Comparison of ENCODE assay signal across 9 mouse cellular contexts in genomic region chr1:172046938-172047337, GRCm38 (mm10). TPM values are rescaled to one million over a fixed set of nuclear protein-coding genes. Genes with fewer than 3 reads are reported as not detected.
DNase-seq lines count a peak whose midpoint lies in the region; ATAC-seq lines count a peak whose summit lies in the region.
"Had no signal": no experiment of that assay in that cellular context is flagged by ENCODE, and none has a peak within 500 bp of the region (broad histone marks: within the 10 kb centered on the region; RNA-seq: fewer than 3 reads in every experiment).

No protein-coding gene starts in this region.

- no peak overlapping the region for H3K9ac ChIP-seq in heart, embryonic 16.5 days (ENCODE audit: low read length)

- ATAC-seq in erythroblast, adult 5-6 weeks (replicated peaks; ENCODE audit: low FRiP score, poor library complexity, severe bottlenecking), result peak; percentile 76
- no peak for ATAC-seq in heart, embryonic 16.5 days (replicated peaks; ENCODE audit: extremely low read depth, insufficient read depth, low FRiP score)

- H3K4me1 ChIP-seq in heart, embryonic 16.5 days (ENCODE audit: control insufficient read depth, insufficient read depth, low read length), result peaks cover 5% of the 10 kb centered on the region; the same call in 1 of the 2 replicates

- H3K27ac ChIP-seq in heart, embryonic 16.5 days (ENCODE audit: low read length), result no peak overlapping the region

- 17% methylated on average over 5 of the region's 5 CpGs for WGBS in heart, embryonic 16.5 days

- peak overlapping the region; percentile 42; the same call in 1 of the 2 replicates for H3K4me2 ChIP-seq in heart, embryonic 16.5 days (ENCODE audit: low read depth, low read length)

- no peak overlapping the region for H3K4me3 ChIP-seq in heart, embryonic 16.5 days (ENCODE audit: low read length)

- H3K36me3 ChIP-seq in heart, embryonic 16.5 days (ENCODE audit: control insufficient read depth, insufficient read depth), result no peaks in the 10 kb centered on the region

- H3K9me3 ChIP-seq in heart, embryonic 16.5 days (replicated peaks; ENCODE audit: control insufficient read depth, low read length), result no peaks in the 10 kb centered on the region

- peaks cover 14% of the 10 kb centered on the region for H3K27me3 ChIP-seq in heart, embryonic 16.5 days (ENCODE audit: control insufficient read depth, insufficient read depth, low read length)

- DNase-seq in layer of hippocampus, adult 11-12 months (ENCODE audit: low spot score), result peak; percentile 58
- no peak for DNase-seq in layer of hippocampus, adult 9-10 months (ENCODE audit: low spot score)
- DNase-seq in brain, adult 2 months (ENCODE audit: low read depth, low spot score), result peak; percentile 81
- peak; percentile 83 to 85 for DNase-seq in kidney, postnatal 4 days
- peak; percentile 68 for DNase-seq in lung, postnatal 36 days
- peak; percentile 51 for DNase-seq in skeletal muscle tissue, adult 2 months (ENCODE audit: low read depth, low spot score)

RNA-seq across cellular contexts. Expression of gene Nhlh1, which starts 10.4 kb away (rescaled TPM):
- not detected in 2 replicates for total RNA-seq in erythroblast, adult 5-6 weeks (2015; ENCODE audit: low replicate concordance)
- not detected in 2 replicates for total RNA-seq in erythroblast, adult 5-6 weeks (2017; ENCODE audit: low replicate concordance)
- not detected in 2 replicates for polyA plus RNA-seq in heart, embryonic 16.5 days (2015; fragmentation: Nextera tagmentation; extraction: Ambion mirVana)
- polyA plus RNA-seq: stomach, embryonic 14.5 days had no signal

RNA-seq across cellular contexts. Expression of gene Vangl2, which starts 18.7 kb away (rescaled TPM):
- 1.3 TPM in 1 of 2 replicates, not detected in the other for total RNA-seq in erythroblast, adult 5-6 weeks (2015; ENCODE audit: low replicate concordance)
- total RNA-seq in erythroblast, adult 5-6 weeks (2017; ENCODE audit: low replicate concordance), result 0.42 and 3.4 TPM in 2 replicates
- polyA plus RNA-seq in heart, embryonic 16.5 days (2015; fragmentation: Nextera tagmentation; extraction: Ambion mirVana), result 7.3 and 7.5 TPM in 2 replicates

RNA-seq across cellular contexts. Expression of gene Copa, which starts 35.4 kb away (rescaled TPM):
- 35.1 and 67.1 TPM in 2 replicates for total RNA-seq in erythroblast, adult 5-6 weeks (2015; ENCODE audit: low replicate concordance)
- total RNA-seq in erythroblast, adult 5-6 weeks (2017; ENCODE audit: low replicate concordance), result 41.1 and 43.5 TPM in 2 replicates
- polyA plus RNA-seq in heart, embryonic 16.5 days (2015; fragmentation: Nextera tagmentation; extraction: Ambion mirVana), result 170 and 179 TPM in 2 replicates

RNA-seq across cellular contexts. Expression of gene Ncstn, which starts 35.7 kb away (rescaled TPM):
- 19.0 and 28.8 TPM in 2 replicates for total RNA-seq in erythroblast, adult 5-6 weeks (2015; ENCODE audit: low replicate concordance)
- 16.7 and 20.1 TPM in 2 replicates for total RNA-seq in erythroblast, adult 5-6 weeks (2017; ENCODE audit: low replicate concordance)
- 106 and 109 TPM in 2 replicates for polyA plus RNA-seq in heart, embryonic 16.5 days (2015; fragmentation: Nextera tagmentation; extraction: Ambion mirVana)
